Mouse (Mus musculus) heart, embryonic 10.5 days (tissue): ENCODE measurements around the gene Slc36a1. TPM values are rescaled to one million over a fixed set of nuclear protein-coding genes. Genes with fewer than 3 reads are reported as not detected.

Source experiments
- DNase-seq: peaks from one replicate; pipeline ENCODE4 v3.0.0-alpha.2; 2017; ENCODE audit warnings: low spot score
- H3K27ac ChIP-seq: fragments of 300-500 bp; sonication (generic); 2 replicates; pipeline ENCODE4 v1.5.1; 2016; ENCODE audit warnings: mild to moderate bottlenecking
- H3K27me3 ChIP-seq: fragments of 300-500 bp; sonication (generic); 2 replicates; pipeline ENCODE4 v1.6.1; 2016; ENCODE audit warnings: mild to moderate bottlenecking; ENCODE audit not compliant: poor library complexity, insufficient read depth, severe bottlenecking
- H3K36me3 ChIP-seq: fragments of 300-500 bp; sonication (generic); 2 replicates; pipeline ENCODE4 v1.6.1; 2016; ENCODE audit warnings: mild to moderate bottlenecking, moderate library complexity
- H3K4me1 ChIP-seq: fragments of 300-500 bp; sonication (generic); 2 replicates; pipeline ENCODE4 v1.6.1; 2016; ENCODE audit warnings: mild to moderate bottlenecking
- H3K4me3 ChIP-seq: fragments of 300-500 bp; sonication (generic); 2 replicates; pipeline ENCODE4 v1.5.1; 2016; ENCODE audit warnings: mild to moderate bottlenecking, moderate library complexity
- H3K9me3 ChIP-seq: fragments of 300-500 bp; sonication (generic); 2 replicates; pipeline ENCODE4 v1.6.1; 2016; ENCODE audit warnings: mild to moderate bottlenecking, moderate library complexity
- WGBS: fragments of 180-500 bp; shearing (Covaris S2); methylation state at CpG from one replicate; pipeline ENCODE4 v1.1.7; 2016; 5-methylcytosine and 5-hydroxymethylcytosine counted together
- polyA plus RNA-seq: library from polyadenylated mRNA; unstranded; fragments of >200 nt; fragmentation: Nextera tagmentation; extraction: Ambion mirVana; gene quantifications from 2 replicates; pipeline ENCODE4 v1.2.1, GENCODE M21; 2016

Slc36a1 gene
- 1.3 TPM in 2 replicates for polyA plus RNA-seq

DNA sequence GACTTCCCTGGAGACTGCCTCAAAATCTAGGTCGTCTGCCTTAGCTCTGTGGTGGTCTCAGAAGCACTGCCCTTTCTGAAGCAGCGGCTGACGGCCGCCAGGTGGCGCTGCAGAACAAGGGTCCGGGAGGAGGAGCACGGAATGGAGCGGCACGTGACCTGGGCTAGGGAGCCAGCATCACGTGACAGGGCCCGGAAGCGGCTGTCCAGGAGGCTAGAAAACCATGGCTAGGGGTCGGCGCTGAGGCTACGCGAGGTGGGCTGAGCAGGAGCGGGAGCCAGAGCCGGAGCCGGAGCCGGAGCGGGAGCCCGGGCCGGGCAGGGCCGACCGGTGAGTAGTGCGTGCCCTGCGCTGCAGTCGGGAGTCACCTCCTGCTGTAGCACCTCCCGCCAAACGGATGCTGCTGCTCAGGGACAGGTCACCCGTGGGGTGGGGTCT, at the start of gene Slc36a1:
Slc36a1 (plus strand) TSS at position 192 of the 438 bp plus-strand sequence.
- WGBS, result under 1% methylated on average over 31 of the region's 31 CpGs
- DNase-seq, result peak; percentile 97
- H3K9me3 ChIP-seq, result no peaks in the 10 kb centered on the region
- H3K4me3 ChIP-seq, result peak within 1 kb of the TSS; percentile 81
- H3K4me1 ChIP-seq, result 0 out of 2 replicates have a peak, but pooled peaks cover 5% of the 10 kb centered on the region
- no peaks in the 10 kb centered on the region for H3K27me3 ChIP-seq
- peak within 1 kb of the TSS; percentile 81 for H3K27ac ChIP-seq
- H3K36me3 ChIP-seq, result no peaks in the 10 kb centered on the region

- DNase-seq, result no peak
- H3K9me3 ChIP-seq, result no peaks in the 10 kb centered on the region
- H3K4me1 ChIP-seq, result no peaks in the 10 kb centered on the region
- no peak overlapping the region for H3K27ac ChIP-seq
- H3K27me3 ChIP-seq, result no peaks in the 10 kb centered on the region
- no peak overlapping the region for H3K4me3 ChIP-seq
- WGBS, result 50% methylated on average over 3 of the region's 3 CpGs
- H3K36me3 ChIP-seq, result no peaks in the 10 kb centered on the region
These were observed 49.6 kb upstream of the Slc36a1 start for GRCm38 (mm10) chr11:55154398-55155069.

DNA sequence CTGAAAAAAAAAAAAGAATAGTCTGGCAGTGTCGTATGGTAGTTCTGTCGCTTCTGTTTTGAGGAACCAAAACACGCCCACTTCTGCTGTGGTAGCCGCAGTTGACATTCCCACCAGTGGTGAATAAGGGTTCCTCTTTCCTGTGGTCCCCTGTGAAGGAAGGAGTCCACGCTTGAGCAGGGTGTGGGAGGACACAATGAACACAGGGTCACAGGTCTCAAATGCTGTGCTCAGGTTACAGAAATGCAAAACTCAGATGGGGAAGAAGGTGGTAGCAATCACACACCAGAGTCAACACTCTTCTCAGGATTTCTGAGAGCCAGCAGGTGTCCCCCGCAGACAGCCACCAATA, 49.1 kb upstream of the Slc36a1 start:
- Histone ChIP-seq H3K36me3 (no peaks in the 10 kb centered on the region), H3K27ac (no peak overlapping the region), H3K9me3 (no peaks in the 10 kb centered on the region), H3K4me3 (no peak overlapping the region), H3K4me1 (no peaks in the 10 kb centered on the region), H3K27me3 (no peaks in the 10 kb centered on the region)
- WGBS, result 70% methylated on average over 6 of the region's 6 CpGs
- DNase-seq, result no peak

- Histone ChIP-seq H3K27ac (no peak overlapping the region), H3K4me1 (peaks cover 16% of the 10 kb centered on the region; the same call in 1 of the 2 replicates), H3K9me3 (no peaks in the 10 kb centered on the region), H3K27me3 (no peaks in the 10 kb centered on the region), H3K36me3 (no peaks in the 10 kb centered on the region), H3K4me3 (no peak overlapping the region)
- DNase-seq, result no peak
- 47% methylated on average over 13 of the region's 13 CpGs for WGBS
These were observed 45.3 kb upstream of the Slc36a1 start for GRCm38 (mm10) chr11:55158785-55159359.

- Histone ChIP-seq H3K36me3 (no peaks in the 10 kb centered on the region), H3K9me3 (no peaks in the 10 kb centered on the region), H3K4me1 (peaks cover 16% of the 10 kb centered on the region; the same call in 1 of the 2 replicates), H3K27ac (peak overlapping the region; percentile 42; the same call in 1 of the 2 replicates), H3K4me3 (no peak overlapping the region), H3K27me3 (no peaks in the 10 kb centered on the region)
- no peak for DNase-seq
- 48% methylated on average over 9 of the region's 9 CpGs for WGBS
These were observed 41.5 kb upstream of the Slc36a1 start for GRCm38 (mm10) chr11:55162670-55163069.

DNA sequence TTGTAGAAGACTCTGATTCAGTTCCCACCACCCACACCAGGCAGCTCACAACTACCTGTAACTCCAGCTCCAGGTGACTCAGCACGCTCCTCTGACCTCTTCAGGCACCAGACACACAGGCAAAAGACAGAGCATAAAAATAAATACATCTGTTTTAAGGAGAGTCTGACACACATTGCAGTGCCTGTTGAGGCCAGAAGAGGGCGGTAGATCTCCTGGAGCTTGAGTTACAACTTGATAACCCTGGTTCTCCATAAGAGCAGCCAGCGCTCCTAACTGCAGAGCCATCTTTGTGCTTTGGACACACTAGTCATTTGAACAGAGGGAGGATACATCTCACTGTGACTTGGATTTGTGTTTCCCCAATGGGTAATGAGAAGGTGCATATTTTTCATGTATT, 39.4 kb upstream of the Slc36a1 start:
- Histone ChIP-seq H3K36me3 (no peaks in the 10 kb centered on the region), H3K27me3 (no peaks in the 10 kb centered on the region), H3K4me3 (no peak overlapping the region), H3K27ac (no peak overlapping the region), H3K9me3 (no peaks in the 10 kb centered on the region), H3K4me1 (peaks cover 16% of the 10 kb centered on the region; the same call in 1 of the 2 replicates)
- DNase-seq, result no peak
- WGBS, result 47% methylated on average over 3 of the region's 3 CpGs

- DNase-seq, result no peak
- no peaks in the 10 kb centered on the region for H3K36me3 ChIP-seq
- H3K27me3 ChIP-seq, result no peaks in the 10 kb centered on the region
- H3K4me3 ChIP-seq, result no peak overlapping the region
- peaks cover 16% of the 10 kb centered on the region; the same call in 1 of the 2 replicates for H3K4me1 ChIP-seq
- 90% methylated on average over 7 of the region's 7 CpGs for WGBS
- H3K9me3 ChIP-seq, result no peaks in the 10 kb centered on the region
- H3K27ac ChIP-seq, result no peak overlapping the region
These were observed 38.4 kb upstream of the Slc36a1 start for GRCm38 (mm10) chr11:55165748-55166147.

DNA sequence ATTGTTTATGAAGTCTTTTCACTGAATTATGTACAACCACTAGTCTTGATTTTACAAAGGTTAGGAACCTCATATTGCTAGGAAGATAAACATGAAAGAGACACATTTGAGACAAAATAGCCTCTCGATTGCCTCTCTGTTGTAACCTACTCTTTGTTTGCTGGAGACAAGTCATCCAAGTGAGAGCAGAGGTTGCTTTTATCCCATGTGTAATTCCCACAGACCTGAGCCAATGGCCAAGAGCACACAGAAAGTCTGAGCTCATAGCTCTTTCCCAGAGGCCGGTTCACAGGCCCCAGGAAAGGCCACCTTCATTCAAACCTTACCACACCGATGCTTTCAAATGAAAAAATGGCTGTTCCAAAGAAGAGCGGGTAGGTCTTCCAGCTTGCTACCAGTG, 35.6 kb upstream of the Slc36a1 start:
- Histone ChIP-seq H3K36me3 (no peaks in the 10 kb centered on the region), H3K27me3 (no peaks in the 10 kb centered on the region; the same call in 1 of the 2 replicates), H3K27ac (no peak overlapping the region), H3K4me1 (no peaks in the 10 kb centered on the region), H3K4me3 (no peak overlapping the region), H3K9me3 (no peaks in the 10 kb centered on the region; the same call in 1 of the 2 replicates)
- 78% methylated on average over 4 of the region's 4 CpGs for WGBS
- DNase-seq, result no peak

DNA sequence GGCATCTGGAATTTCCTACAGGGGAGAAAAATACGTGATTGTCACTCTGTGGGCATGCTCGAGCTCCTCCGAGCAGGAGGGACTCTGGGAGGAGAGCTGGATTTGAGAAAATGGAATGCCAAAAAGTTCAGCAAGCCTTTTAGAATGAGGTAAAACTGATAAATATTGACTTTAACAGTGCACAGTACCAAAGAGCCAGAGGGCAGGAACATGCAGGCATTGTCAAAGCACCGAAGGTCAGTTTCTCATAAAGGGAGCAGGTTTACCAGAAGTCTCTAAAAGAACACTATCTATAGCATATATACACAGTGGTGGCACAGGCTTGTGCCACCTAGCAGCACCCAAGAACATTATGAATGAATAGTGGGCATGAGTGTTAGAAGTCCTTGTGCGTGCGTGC, 35.2 kb upstream of the Slc36a1 start:
- 91% methylated on average over 6 of the region's 6 CpGs for WGBS
- no peaks in the 10 kb centered on the region for H3K4me1 ChIP-seq
- no peaks in the 10 kb centered on the region for H3K36me3 ChIP-seq
- H3K4me3 ChIP-seq, result no peak overlapping the region
- no peaks in the 10 kb centered on the region; the same call in 1 of the 2 replicates for H3K9me3 ChIP-seq
- DNase-seq, result no peak
- no peak overlapping the region for H3K27ac ChIP-seq
- H3K27me3 ChIP-seq, result no peaks in the 10 kb centered on the region; the same call in 1 of the 2 replicates

DNA sequence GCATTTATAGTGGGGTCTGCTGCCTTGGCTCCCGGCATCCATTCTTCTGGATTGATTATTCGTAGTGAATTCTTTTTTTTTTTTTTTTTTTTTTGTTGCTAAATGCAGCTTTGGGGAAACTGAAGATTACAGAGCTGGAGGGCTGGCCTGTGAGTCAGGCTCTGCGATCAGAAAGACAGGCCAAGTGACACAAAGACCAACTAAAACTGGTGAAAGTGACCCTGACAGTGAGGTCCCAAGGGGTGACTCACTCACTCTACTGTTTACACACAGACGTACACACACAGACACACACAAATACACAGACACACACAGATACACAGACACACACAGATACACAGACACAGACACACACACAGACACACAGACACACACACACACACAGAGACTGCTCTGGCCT, 33.6 kb upstream of the Slc36a1 start:
- Histone ChIP-seq H3K9me3 (no peaks in the 10 kb centered on the region; the same call in 1 of the 2 replicates), H3K4me3 (no peak overlapping the region), H3K4me1 (no peaks in the 10 kb centered on the region), H3K27ac (no peak overlapping the region), H3K36me3 (no peaks in the 10 kb centered on the region), H3K27me3 (no peaks in the 10 kb centered on the region; the same call in 1 of the 2 replicates)
- 75% methylated on average over 4 of the region's 4 CpGs for WGBS
- no peak for DNase-seq

- no peak for DNase-seq
- no peaks in the 10 kb centered on the region for H3K36me3 ChIP-seq
- no peaks in the 10 kb centered on the region for H3K9me3 ChIP-seq
- H3K4me1 ChIP-seq, result peaks cover 14% of the 10 kb centered on the region; the same call in 1 of the 2 replicates
- no peaks in the 10 kb centered on the region for H3K27me3 ChIP-seq
- no peak overlapping the region for H3K27ac ChIP-seq
- H3K4me3 ChIP-seq, result no peak overlapping the region
- WGBS, result 77% methylated on average over 4 of the region's 4 CpGs
These were observed 25.3 kb upstream of the Slc36a1 start for GRCm38 (mm10) chr11:55178830-55179229.

DNA sequence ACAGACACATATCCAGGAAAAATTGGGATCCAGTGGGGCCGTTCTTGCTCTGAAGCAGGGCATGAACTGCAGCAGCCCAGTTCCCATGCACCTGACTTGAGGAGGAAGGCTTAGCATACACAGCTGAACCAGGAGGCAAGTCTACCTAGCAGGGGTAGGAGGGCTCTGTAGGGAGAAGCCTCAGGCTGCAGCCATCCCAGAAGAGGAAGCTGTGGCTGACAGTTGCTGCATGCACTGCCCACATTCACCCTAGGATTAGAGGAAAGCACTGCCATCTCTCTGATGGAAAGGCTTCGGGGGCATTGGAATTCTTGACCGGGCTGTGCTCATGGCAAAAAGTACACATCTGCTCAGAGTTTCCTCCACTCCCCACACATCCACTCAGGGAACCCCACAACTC, 24.3 kb upstream of the Slc36a1 start:
- Histone ChIP-seq H3K4me3 (no peak overlapping the region), H3K27me3 (0 out of 2 replicates have a peak, but pooled peaks cover 7% of the 10 kb centered on the region), H3K9me3 (no peaks in the 10 kb centered on the region), H3K4me1 (peaks cover 18% of the 10 kb centered on the region; the same call in 1 of the 2 replicates), H3K36me3 (no peaks in the 10 kb centered on the region), H3K27ac (no peak overlapping the region)
- 87% methylated on average over 3 of the region's 3 CpGs for WGBS
- DNase-seq, result no peak

GRCm38 (mm10) chr11:55183124-55183523, 21.0 kb upstream of the Slc36a1 start:
- 53% methylated on average over 7 of the region's 7 CpGs for WGBS

More at GRCm38 (mm10) chr11:55183124-55183523, 21.0 kb upstream of the Slc36a1 start:
- no peak overlapping the region for H3K27ac ChIP-seq
- H3K27me3 ChIP-seq, result 0 out of 2 replicates have a peak, but pooled peaks cover 12% of the 10 kb centered on the region
- H3K4me3 ChIP-seq, result no peak overlapping the region
- peaks cover 33% of the 10 kb centered on the region for H3K4me1 ChIP-seq
- H3K36me3 ChIP-seq, result no peaks in the 10 kb centered on the region
- no peaks in the 10 kb centered on the region for H3K9me3 ChIP-seq
- DNase-seq, result no peak
